Mouse (Mus musculus): ENCODE data around the gene Agrp. TPM values are rescaled to one million over a fixed set of nuclear protein-coding genes. Genes with fewer than 3 reads are reported as not detected.

Agrp gene
- total and polyA plus RNA-seq, 3 experiments = not detected

GRCm38 (mm10) chr8:105636018-105636962 is 903 bp downstream of the Agrp start, which contains the start of gene Ctcf:
TSS of gene Ctcf (plus strand) at chr8:105636568.
- H3K4me3 ChIP-seq (ENCODE audit: low read depth, low read length) = peak within 1 kb of the TSS; percentile 90
- peaks cover 33% of the 10 kb centered on the region for H3K36me3 ChIP-seq (replicated peaks)
- ATAC-seq (ENCODE audit: extremely low read depth, insufficient number of reproducible peaks, low FRiP score, poor library complexity, severe bottlenecking) (peak; percentile 54), DNase-seq (ENCODE audit: low spot score) (peak; percentile 92)
- H3K27me3 ChIP-seq (ENCODE audit: insufficient read depth, low read length) = no peaks in the 10 kb centered on the region
- H3K4me1 ChIP-seq (ENCODE audit: insufficient read depth, low read depth, low read length) = peaks cover 47% of the 10 kb centered on the region
- no peaks in the 10 kb centered on the region for H3K9me3 ChIP-seq (replicated peaks)
- no peak for TF ChIP-seq GATA1 (IDR thresholded peaks at IDR 0.05; ENCODE audit: borderline replicate concordance, low read length)
- no peak for TF ChIP-seq POLR2AphosphoS5 (IDR thresholded peaks at IDR 0.05; ENCODE audit: insufficient replicate concordance, low read depth, low read length)
- no peak for TF ChIP-seq GATA2 (IDR thresholded peaks at IDR 0.05; ENCODE audit: borderline replicate concordance, low read depth, low read length)
- TF ChIP-seq CTCF (IDR thresholded peaks at IDR 0.05; ENCODE audit: low read depth, low read length) = peak; percentile 4; the same call in 1 of the 2 replicates
- TF ChIP-seq TAL1 (conservative IDR thresholded peaks at IDR 0.05; ENCODE audit: low read depth, low read length) = no peak

DNA sequence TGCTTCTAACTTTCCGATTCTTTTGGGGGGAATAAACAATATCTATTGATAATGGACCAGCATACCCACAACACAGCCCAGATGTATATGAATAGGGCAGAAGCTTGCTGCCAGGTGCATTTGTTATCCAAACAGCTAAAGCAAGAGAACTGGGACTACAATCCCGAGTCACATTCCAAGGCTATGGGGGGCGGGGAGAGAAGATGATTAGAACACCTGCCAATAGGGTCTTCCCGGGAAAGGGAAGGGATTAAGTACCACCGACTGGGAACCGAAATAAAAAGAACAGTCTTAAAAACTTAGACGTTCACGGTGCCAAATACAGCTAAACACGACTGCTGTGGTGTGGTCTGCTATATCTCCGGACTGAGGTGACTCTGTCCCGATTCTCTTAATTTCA is 1.7 kb downstream of the Agrp start:
- DNase-seq (ENCODE audit: low spot score) (no peak), ATAC-seq (ENCODE audit: extremely low read depth, insufficient number of reproducible peaks, low FRiP score, poor library complexity, severe bottlenecking) (no peak)
- Histone ChIP-seq H3K36me3 (replicated peaks) (peaks cover 34% of the 10 kb centered on the region), H3K4me1 (ENCODE audit: insufficient read depth, low read depth, low read length) (peaks cover 40% of the 10 kb centered on the region), H3K9me3 (replicated peaks) (no peaks in the 10 kb centered on the region), H3K27me3 (ENCODE audit: insufficient read depth, low read length) (no peaks in the 10 kb centered on the region), H3K4me3 (ENCODE audit: low read depth, low read length) (peak overlapping the region; percentile 90)
- TF ChIP-seq TAL1 (conservative IDR thresholded peaks at IDR 0.05; ENCODE audit: low read depth, low read length) = no peak
- TF ChIP-seq CTCF (IDR thresholded peaks at IDR 0.05; ENCODE audit: low read depth, low read length) = no peak
- TF ChIP-seq POLR2AphosphoS5 (IDR thresholded peaks at IDR 0.05; ENCODE audit: insufficient replicate concordance, low read depth, low read length) = no peak
- TF ChIP-seq GATA1 (IDR thresholded peaks at IDR 0.05; ENCODE audit: borderline replicate concordance, low read length) = no peak
- TF ChIP-seq GATA2 (IDR thresholded peaks at IDR 0.05; ENCODE audit: borderline replicate concordance, low read depth, low read length) = no peak

DNA sequence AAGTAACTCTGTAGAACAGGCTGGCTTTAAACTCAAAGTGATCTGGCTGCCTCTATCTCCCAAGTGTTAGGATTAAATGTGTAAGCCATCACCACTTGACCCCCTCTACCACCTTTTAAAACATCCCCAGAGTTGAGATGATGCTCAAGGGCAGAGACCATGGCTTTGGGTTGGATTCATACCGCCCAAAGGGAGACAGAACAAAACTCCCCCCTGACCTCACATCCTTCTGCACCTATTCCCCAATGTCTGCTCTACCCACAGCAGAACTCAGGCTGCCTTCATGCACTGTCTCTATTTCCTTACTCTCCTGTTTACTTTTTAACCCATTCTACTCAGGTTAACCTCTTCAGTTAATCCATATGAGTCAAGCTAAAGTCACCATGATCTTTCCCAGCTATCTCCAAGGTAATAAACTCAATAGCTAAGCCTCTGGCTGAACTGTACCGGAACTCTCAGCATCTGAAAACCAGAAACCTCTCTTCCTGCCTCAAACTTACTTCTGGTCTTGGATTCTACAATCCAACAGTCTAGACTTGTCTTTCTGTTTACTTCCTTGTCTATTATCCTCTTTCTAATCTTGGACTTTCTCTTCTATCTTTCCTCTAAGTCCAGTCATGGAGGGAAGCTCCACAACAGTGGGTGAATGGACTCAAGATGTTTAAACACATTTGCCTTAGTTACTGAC is 2.3 kb downstream of the Agrp start:
- DNase-seq (ENCODE audit: low spot score) = no peak
- H3K4me3 ChIP-seq (ENCODE audit: low read depth, low read length) = peak overlapping the region; percentile 90
- no peak for TF ChIP-seq GATA2 (IDR thresholded peaks at IDR 0.05; ENCODE audit: borderline replicate concordance, low read depth, low read length)
- TF ChIP-seq TAL1 (conservative IDR thresholded peaks at IDR 0.05; ENCODE audit: low read depth, low read length) = no peak
- no peak for TF ChIP-seq CTCF (IDR thresholded peaks at IDR 0.05; ENCODE audit: low read depth, low read length)
- no peak for TF ChIP-seq GATA1 (IDR thresholded peaks at IDR 0.05; ENCODE audit: borderline replicate concordance, low read length)
- TF ChIP-seq POLR2AphosphoS5 (IDR thresholded peaks at IDR 0.05; ENCODE audit: insufficient replicate concordance, low read depth, low read length) = no peak

GRCm38 (mm10) chr8:105629337-105629736 is 7.9 kb downstream of the Agrp start:
- no peaks in the 10 kb centered on the region for H3K9me3 ChIP-seq (replicated peaks)

More for the DNA sequence above, 2.3 kb downstream of the Agrp start:
- no peak for ATAC-seq (ENCODE audit: extremely low read depth, insufficient number of reproducible peaks, low FRiP score, poor library complexity, severe bottlenecking)
- no peaks in the 10 kb centered on the region for H3K27me3 ChIP-seq (ENCODE audit: insufficient read depth, low read length)
- H3K36me3 ChIP-seq (replicated peaks) = peaks cover 36% of the 10 kb centered on the region
- peaks cover 39% of the 10 kb centered on the region for H3K4me1 ChIP-seq (ENCODE audit: insufficient read depth, low read depth, low read length)
- no peaks in the 10 kb centered on the region for H3K9me3 ChIP-seq (replicated peaks)

GRCm38 (mm10) chr8:105626086-105626485 is 11.1 kb downstream of the Agrp start:
- DNase-seq (ENCODE audit: low spot score) (no peak), ATAC-seq (ENCODE audit: extremely low read depth, insufficient number of reproducible peaks, low FRiP score, poor library complexity, severe bottlenecking) (no peak)
- peaks cover 83% of the 10 kb centered on the region for H3K36me3 ChIP-seq (replicated peaks)
- H3K27me3 ChIP-seq (ENCODE audit: insufficient read depth, low read length) = no peaks in the 10 kb centered on the region
- no peak overlapping the region for H3K4me3 ChIP-seq (ENCODE audit: low read depth, low read length)
- H3K9me3 ChIP-seq (replicated peaks) = no peaks in the 10 kb centered on the region
- peaks cover 42% of the 10 kb centered on the region for H3K4me1 ChIP-seq (ENCODE audit: insufficient read depth, low read depth, low read length)
- TF ChIP-seq POLR2AphosphoS5 (IDR thresholded peaks at IDR 0.05; ENCODE audit: insufficient replicate concordance, low read depth, low read length) = no peak

More at GRCm38 (mm10) chr8:105629337-105629736, 7.9 kb downstream of the Agrp start:
- TF ChIP-seq GATA2 (IDR thresholded peaks at IDR 0.05; ENCODE audit: borderline replicate concordance, low read depth, low read length) = no peak
- TF ChIP-seq CTCF (IDR thresholded peaks at IDR 0.05; ENCODE audit: low read depth, low read length) = no peak
- TF ChIP-seq GATA1 (IDR thresholded peaks at IDR 0.05; ENCODE audit: borderline replicate concordance, low read length) = no peak
- no peaks in the 10 kb centered on the region for H3K27me3 ChIP-seq (ENCODE audit: insufficient read depth, low read length)
- ATAC-seq (ENCODE audit: extremely low read depth, insufficient number of reproducible peaks, low FRiP score, poor library complexity, severe bottlenecking) = no peak
- no peak overlapping the region for H3K4me3 ChIP-seq (ENCODE audit: low read depth, low read length)
- no peak for DNase-seq (ENCODE audit: low spot score)
- peaks cover 16% of the 10 kb centered on the region for H3K4me1 ChIP-seq (ENCODE audit: insufficient read depth, low read depth, low read length)
- peaks cover 63% of the 10 kb centered on the region for H3K36me3 ChIP-seq (replicated peaks)

GRCm38 (mm10) chr8:105624831-105625230 is 12.4 kb downstream of the Agrp start:
- Histone ChIP-seq H3K9me3 (replicated peaks) (no peaks in the 10 kb centered on the region), H3K4me3 (ENCODE audit: low read depth, low read length) (no peak overlapping the region), H3K4me1 (ENCODE audit: insufficient read depth, low read depth, low read length) (peaks cover 52% of the 10 kb centered on the region), H3K36me3 (replicated peaks) (peaks cover 85% of the 10 kb centered on the region), H3K27me3 (ENCODE audit: insufficient read depth, low read length) (no peaks in the 10 kb centered on the region; the same call in 1 of the 2 replicates)
- TF ChIP-seq CTCF (IDR thresholded peaks at IDR 0.05; ENCODE audit: low read depth, low read length) (no peak), GATA2 (IDR thresholded peaks at IDR 0.05; ENCODE audit: borderline replicate concordance, low read depth, low read length) (no peak), TAL1 (conservative IDR thresholded peaks at IDR 0.05; ENCODE audit: low read depth, low read length) (no peak), GATA1 (IDR thresholded peaks at IDR 0.05; ENCODE audit: borderline replicate concordance, low read length) (no peak), POLR2AphosphoS5 (IDR thresholded peaks at IDR 0.05; ENCODE audit: insufficient replicate concordance, low read depth, low read length) (peak; percentile 19; the same call in 1 of the 2 replicates)
- no peak for DNase-seq (ENCODE audit: low spot score)
- no peak for ATAC-seq (ENCODE audit: extremely low read depth, insufficient number of reproducible peaks, low FRiP score, poor library complexity, severe bottlenecking)
